Mouse (Mus musculus): ENCODE data around the gene Slc9a1. TPM values are rescaled to one million over a fixed set of nuclear protein-coding genes. Genes with fewer than 3 reads are reported as not detected.

Gene Slc9a1
- total RNA-seq, 2 experiments from 2014 or later = 8.3 to 9.8 TPM

GRCm38 (mm10) chr4:133398619-133399018, 29.1 kb downstream of the Slc9a1 start:
- intact Hi-C loops (cut with DNase I) = no loop called here
- no peak for DNase-seq

GRCm38 (mm10) chr4:133399509-133399908, 30.0 kb downstream of the Slc9a1 start:
- intact Hi-C loops (cut with DNase I) = no loop called here
- DNase-seq = no peak

- DNase-seq = no peak
- intact Hi-C loops (cut with DNase I) = no loop called here
Measured at GRCm38 (mm10) chr4:133400098-133400497, 30.6 kb downstream of the Slc9a1 start.

- intact Hi-C loops (cut with DNase I) = no loop called here
- DNase-seq = no peak
Measured at GRCm38 (mm10) chr4:133402011-133402410, 32.5 kb downstream of the Slc9a1 start.

GRCm38 (mm10) chr4:133403611-133404228, 34.2 kb downstream of the Slc9a1 start:
- no peak for DNase-seq
- intact Hi-C loops (cut with DNase I) = no loop called here

GRCm38 (mm10) chr4:133404256-133404655, 34.8 kb downstream of the Slc9a1 start:
- no peak for DNase-seq
- intact Hi-C loops (cut with DNase I) = no loop called here

- DNase-seq = no peak
- intact Hi-C loops (cut with DNase I) = no loop called here
Measured at GRCm38 (mm10) chr4:133406313-133407056, 37.0 kb downstream of the Slc9a1 start.

GRCm38 (mm10) chr4:133407114-133407787, 37.7 kb downstream of the Slc9a1 start:
- intact Hi-C loops (cut with DNase I) = no loop called here
- DNase-seq = no peak

- intact Hi-C loops (cut with DNase I) = no loop called here
- DNase-seq = no peak
Measured at GRCm38 (mm10) chr4:133408006-133408405, 38.5 kb downstream of the Slc9a1 start.

GRCm38 (mm10) chr4:133410994-133411393, 41.5 kb downstream of the Slc9a1 start:
- intact Hi-C loops (cut with DNase I) = no loop called here

GRCm38 (mm10) chr4:133412096-133412495, 42.6 kb downstream of the Slc9a1 start:
- DNase-seq = no peak

More at GRCm38 (mm10) chr4:133410994-133411393, 41.5 kb downstream of the Slc9a1 start:
- DNase-seq = no peak

GRCm38 (mm10) chr4:133412575-133413540, 43.4 kb downstream of the Slc9a1 start:
- intact Hi-C loops (cut with DNase I) = no loop called here
- DNase-seq = no peak

More at GRCm38 (mm10) chr4:133412096-133412495, 42.6 kb downstream of the Slc9a1 start:
- intact Hi-C loops (cut with DNase I) = no loop called here

GRCm38 (mm10) chr4:133413617-133414016, 44.1 kb downstream of the Slc9a1 start:
- intact Hi-C loops (cut with DNase I) = no loop called here
- DNase-seq = no peak

GRCm38 (mm10) chr4:133414920-133415319, 45.4 kb downstream of the Slc9a1 start:
- peak in 1 of 2 experiments; percentile 14 for DNase-seq
- intact Hi-C loops (cut with DNase I) = loop anchor here (5.0 kb wide), 1 partner anchor 103 kb away; no protein-coding TSS in a partner anchor

GRCm38 (mm10) chr4:133419312-133420004, 50.0 kb downstream of the Slc9a1 start:
- intact Hi-C loops (cut with DNase I) = loop anchor here (5.0 kb wide), 2 partner anchors 93 to 107 kb away; no protein-coding TSS in a partner anchor
- DNase-seq = peak; percentile 65 to 69

GRCm38 (mm10) chr4:133421989-133422388, 52.5 kb downstream of the Slc9a1 start:
- no peak for DNase-seq
- intact Hi-C loops (cut with DNase I) = loop anchor here (2.0 to 5.0 kb wide), 3 partner anchors 53 to 90 kb away; partner anchors contain the start of gene Slc9a1

- DNase-seq = no peak
- intact Hi-C loops (cut with DNase I) = loop anchor here (2.0 to 5.0 kb wide), 3 partner anchors 54 to 90 kb away; partner anchors contain the start of gene Slc9a1
Measured at GRCm38 (mm10) chr4:133422601-133423000, 53.1 kb downstream of the Slc9a1 start.

GRCm38 (mm10) chr4:133423108-133423507, 53.6 kb downstream of the Slc9a1 start:
- intact Hi-C loops (cut with DNase I) = loop anchor here (1.0 to 5.0 kb wide), 4 partner anchors 28 to 89 kb away; partner anchors contain the start of gene Slc9a1
- no peak for DNase-seq

GRCm38 (mm10) chr4:133423691-133424090, 54.2 kb downstream of the Slc9a1 start:
- intact Hi-C loops (cut with DNase I) = loop anchor here (1.0 to 5.0 kb wide), 4 partner anchors 28 to 89 kb away; partner anchors contain the start of gene Slc9a1
- DNase-seq = no peak
